Mouse (Mus musculus): ENCODE data around the gene AI854703.

The AI854703 gene

GRCm38 (mm10) chr6:48626464-48626863 is at the start of gene AI854703:
Gene AI854703 (plus strand): TSS chr6:48626764.
- DNase-seq (ENCODE audit: low spot score): no peak

- DNase-seq (ENCODE audit: low spot score): no peak
Measured at GRCm38 (mm10) chr6:48578736-48579135, 47.8 kb upstream of the AI854703 start.

DNA sequence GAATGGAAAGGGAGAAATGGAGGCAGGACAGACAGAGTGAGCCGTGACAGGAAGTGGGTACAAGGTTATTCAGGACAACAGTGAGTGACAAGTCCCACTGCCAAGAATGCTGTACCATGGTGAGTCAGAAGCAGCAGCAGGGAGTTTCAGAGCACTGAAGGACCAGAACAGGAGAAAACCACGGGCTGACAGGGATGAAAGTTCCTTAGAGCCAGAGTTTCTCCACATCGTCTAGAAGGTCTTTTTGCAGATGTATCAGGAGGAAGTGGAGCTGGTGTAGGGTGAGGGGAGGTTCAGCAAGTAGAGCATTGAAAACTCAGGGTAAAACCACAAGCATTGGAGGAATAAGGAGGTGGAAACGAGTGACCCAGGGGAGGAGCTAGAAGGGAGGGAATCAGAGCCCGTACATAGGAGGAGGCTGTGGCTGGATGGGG is 47.3 kb upstream of the AI854703 start:
- DNase-seq (ENCODE audit: low spot score): no peak

GRCm38 (mm10) chr6:48581257-48581656 is 45.3 kb upstream of the AI854703 start:
- DNase-seq (ENCODE audit: low spot score): no peak

DNA sequence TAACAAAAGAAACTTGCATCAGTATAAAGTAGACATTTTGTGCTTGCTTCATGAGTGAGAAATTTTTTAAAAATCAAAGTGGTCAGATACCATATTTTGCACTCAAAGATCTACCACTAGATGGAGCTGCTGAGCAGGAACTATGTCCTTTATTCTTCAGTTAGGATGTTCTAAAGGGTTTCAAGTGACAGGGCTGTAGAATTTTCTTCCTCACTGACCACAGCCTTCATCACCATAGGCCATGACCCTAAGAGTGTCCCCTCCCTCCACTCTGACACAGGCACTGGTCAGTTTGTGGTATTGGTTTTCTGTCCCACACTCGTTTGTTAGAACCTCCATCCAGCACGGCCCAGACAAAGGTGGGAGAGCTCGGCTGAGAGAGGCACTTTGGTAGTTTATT is 44.5 kb upstream of the AI854703 start:
- peak; percentile 87 for DNase-seq (ENCODE audit: low spot score)

- DNase-seq (ENCODE audit: low spot score): no peak
Measured at GRCm38 (mm10) chr6:48589194-48589750, 37.3 kb upstream of the AI854703 start, which contains the start of gene Gm45021. Gene Gm45021 (plus strand): TSS chr6:48589610.

DNA sequence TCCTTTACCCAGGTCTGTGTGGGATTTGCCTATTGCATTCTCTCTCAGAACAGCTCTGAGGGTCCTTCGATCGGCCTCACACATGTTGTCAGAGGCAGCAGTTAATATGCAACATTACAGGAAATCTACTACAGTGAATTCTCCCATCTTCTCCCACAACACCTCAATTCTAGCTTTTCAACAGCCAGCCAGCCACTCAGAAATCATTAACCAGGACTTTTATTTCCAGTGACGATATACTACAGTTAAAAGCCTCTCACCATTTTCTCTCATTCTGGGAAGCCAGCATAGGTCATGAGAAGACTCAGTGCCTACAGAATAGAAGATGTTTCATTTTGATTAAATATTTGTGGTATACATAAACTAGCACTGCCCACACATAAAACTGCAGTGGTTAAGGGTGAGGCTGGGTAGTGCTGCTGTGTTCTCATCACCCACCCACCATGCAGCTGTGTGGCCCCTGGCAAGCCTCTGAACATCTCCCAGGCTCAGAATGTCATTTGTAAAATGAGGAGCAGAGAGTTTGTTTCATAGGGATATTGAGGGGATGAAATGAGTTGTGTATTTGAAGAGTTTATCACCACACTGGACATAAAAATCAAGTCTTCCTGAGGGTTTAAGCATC is 35.2 kb upstream of the AI854703 start:
- DNase-seq (ENCODE audit: low spot score): no peak

- DNase-seq (ENCODE audit: low spot score): no peak
Measured at GRCm38 (mm10) chr6:48591871-48592270, 34.7 kb upstream of the AI854703 start.

DNA sequence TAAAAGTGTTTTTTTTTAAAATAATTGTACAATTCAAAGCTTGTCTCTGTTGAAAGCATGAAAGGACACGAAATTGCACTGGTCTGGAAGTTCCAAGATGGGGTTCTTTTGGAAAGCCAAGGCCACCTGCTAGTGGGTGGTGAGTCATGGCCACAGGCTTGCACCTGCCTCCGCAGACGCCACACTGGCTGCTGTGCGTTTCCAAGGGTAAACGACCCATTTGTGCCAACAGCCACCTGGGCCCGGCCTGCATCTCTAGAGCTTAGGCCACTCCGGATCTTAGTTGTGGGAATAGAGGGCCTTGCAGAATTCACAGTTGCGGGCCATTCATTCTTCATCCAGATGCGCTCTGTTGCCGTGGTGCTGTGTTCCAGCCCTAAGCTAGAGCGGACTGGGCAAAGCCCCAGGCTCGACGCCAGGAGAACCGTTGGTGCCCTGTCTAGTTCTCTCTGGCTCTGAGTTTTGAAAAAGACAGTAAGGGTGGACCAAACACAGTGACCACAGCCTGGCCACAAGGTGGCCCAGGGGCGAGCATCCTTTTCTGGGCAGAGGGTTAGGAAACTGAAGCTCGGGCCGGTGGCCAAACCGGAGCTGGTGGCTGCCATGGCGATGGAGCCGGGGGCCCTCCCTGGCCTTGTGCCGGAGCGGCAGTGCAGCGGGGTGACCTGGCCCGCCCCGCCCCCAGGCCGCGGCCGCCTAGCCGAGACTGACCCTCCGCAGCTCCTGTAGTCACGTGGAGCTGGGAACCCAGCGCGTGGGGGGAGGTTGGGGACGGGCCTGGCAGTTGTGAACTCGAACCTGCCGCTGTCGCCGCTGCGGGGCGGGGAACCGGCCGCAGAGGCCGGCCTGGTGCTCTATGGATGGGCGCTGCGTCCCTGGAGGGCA is 33.2 kb upstream of the AI854703 start, which contains the start of the genes Repin1 and Gm44965:
TSS of gene Repin1 (plus strand) at position 726 of the 885 bp plus-strand sequence.
TSS of gene Gm44965 (plus strand) at position 784 of the 885 bp plus-strand sequence.
- DNase-seq (ENCODE audit: low spot score): peak; percentile 94

GRCm38 (mm10) chr6:48594043-48594738 is 32.4 kb upstream of the AI854703 start:
- peak; percentile 75 for DNase-seq (ENCODE audit: low spot score)

GRCm38 (mm10) chr6:48595278-48595677 is 31.3 kb upstream of the AI854703 start:
- no peak for DNase-seq (ENCODE audit: low spot score)

DNA sequence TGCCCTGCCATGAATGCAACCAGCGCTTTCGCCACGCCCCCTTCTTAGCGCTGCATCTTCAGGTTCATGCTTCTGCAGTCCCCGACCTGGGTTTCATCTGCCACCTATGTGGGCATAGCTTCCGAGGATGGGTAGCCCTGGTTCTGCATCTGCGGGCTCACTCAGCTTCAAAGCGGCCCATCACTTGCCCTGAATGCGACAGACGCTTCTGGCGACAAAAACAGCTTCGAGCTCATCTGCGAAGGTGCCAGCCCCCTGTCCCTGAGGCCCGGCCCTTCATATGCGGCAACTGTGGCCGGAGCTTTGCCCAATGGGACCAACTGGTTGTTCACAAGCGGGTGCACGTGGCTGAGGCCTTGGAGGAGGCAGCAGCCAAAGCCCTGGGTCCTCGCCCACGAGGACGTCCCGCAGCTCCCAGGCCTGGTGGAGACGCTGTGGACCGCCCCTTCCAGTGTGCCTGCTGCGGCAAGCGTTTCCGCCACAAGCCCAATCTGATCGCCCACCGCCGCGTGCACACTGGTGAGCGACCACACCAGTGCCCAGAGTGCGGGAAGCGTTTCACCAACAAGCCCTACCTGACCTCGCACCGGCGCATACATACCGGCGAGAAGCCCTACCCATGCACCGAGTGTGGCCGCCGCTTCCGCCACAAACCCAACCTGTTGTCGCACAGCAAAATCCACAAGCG is 29.9 kb upstream of the AI854703 start:
- DNase-seq (ENCODE audit: low spot score): no peak

DNA sequence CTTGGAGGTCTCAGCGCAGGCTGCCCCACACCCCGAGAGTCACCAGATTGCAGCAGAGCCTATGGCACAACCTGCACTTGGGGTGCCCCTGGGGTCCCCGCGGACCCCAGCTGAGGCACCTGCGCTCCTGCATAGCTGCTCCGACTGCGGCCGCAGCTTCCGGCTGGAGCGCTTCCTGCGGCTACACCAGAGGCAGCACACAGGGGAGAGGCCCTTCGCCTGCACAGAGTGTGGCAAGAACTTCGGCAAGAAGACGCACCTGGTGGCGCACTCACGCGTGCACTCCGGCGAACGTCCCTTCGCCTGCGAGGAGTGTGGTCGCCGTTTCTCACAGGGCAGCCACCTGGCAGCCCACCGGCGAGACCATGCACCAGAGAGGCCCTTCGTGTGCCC is 29.3 kb upstream of the AI854703 start:
- no peak for DNase-seq (ENCODE audit: low spot score)

GRCm38 (mm10) chr6:48600594-48600993 is 26.0 kb upstream of the AI854703 start:
- DNase-seq (ENCODE audit: low spot score): no peak

DNA sequence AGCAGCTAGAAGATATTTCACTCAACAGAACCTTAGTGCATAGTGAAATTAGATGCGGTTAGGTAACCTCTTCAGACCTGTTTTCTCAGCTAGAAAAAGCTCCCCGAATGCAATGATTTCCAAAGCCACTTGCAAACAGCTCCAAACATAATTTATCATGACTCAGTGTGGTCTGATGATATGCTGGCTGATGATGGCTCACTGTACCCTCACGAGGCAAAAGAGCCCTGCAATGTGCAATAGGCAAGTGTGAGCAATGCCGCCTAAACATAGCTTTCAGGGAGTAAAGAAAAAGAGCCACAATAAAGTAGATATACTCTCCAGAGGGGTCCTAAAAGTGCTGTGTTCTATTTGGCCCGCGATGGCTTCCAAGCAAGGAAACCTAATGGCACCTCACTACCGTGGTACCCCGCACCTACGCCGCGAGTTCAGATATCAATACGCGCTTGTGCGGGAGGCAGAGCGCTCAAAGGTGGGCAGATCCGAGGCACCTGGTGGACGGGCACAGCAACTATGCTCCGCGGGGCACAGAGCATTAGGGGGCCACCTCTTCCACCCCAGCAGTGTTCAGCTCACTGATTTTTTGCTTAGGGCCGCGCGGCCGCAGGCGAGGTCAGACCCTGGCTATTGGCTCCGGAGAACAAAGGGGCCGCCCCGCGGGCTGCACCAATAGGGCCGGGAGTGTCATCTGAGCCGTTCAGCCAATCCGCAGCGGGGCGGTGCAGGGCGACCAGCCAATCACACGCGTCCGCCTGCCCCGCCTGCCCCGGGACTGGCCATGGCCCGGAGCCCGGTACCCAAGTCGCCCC is 25.1 kb upstream of the AI854703 start, which contains the start of gene Zfp775:
TSS of gene Zfp775 (plus strand) at position 793 of the 809 bp plus-strand sequence.
- DNase-seq (ENCODE audit: low spot score): peak; percentile 96

- peak; percentile 62 for DNase-seq (ENCODE audit: low spot score)
Measured at GRCm38 (mm10) chr6:48602080-48602741, 24.4 kb upstream of the AI854703 start.

DNA sequence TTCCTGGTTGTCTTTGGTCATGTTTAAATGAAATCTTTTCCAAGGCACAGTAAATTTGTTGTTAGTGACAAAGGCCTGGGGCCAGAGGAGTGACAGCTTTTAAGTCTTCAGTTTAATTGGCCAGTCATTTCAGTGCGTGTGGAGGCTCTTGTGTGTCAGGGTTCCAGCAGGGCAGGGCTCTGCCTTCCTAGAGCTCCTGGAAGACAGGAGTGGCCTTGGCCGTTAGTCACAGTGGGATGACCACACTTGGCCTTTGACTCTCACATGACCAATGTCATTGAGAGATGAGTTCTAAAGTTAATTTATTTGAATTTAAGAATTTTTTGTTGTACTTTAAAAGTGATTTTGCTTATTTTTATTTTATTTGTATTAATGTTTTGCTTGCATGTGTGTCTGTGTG is 18.4 kb upstream of the AI854703 start:
- no peak for DNase-seq (ENCODE audit: low spot score)

DNA sequence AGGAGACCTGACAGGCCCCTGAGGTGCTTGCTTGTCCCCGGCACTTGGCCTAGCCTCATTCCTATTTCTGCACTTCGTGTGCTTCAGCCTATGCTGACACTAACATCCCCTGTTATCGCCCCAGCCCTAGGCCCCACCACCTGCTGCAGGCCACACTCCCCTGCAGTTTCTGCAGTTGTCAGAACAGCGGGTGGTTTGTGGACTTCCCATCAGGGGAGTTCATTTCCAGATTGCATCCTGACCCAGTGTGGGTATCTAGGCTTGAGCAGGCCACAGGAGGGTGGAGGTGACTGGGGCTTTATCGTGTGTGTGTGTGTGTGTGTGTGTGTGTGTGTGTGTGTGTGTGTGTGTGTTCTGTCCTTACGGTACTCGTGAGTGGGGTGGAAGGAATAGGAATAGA is 17.1 kb upstream of the AI854703 start:
- DNase-seq (ENCODE audit: low spot score): no peak

DNA sequence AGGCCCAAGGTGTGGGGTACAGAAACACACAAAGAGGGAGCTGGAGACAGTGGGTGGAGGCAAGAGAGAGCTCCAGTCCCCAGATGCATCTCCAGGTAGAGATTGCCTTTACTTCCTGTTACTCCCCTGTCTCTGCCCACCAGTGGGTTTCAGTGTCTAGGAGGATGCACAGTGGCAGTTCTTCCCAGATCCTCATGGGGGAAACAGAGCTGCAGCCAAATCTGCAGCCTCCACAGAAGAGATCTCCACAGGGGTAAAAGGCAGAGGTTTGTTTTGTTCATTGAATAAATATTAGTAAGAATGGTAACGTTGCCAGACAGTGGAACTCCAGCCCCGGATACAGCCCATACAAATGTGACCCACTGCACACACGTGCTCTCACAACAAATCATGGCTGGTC is 15.9 kb upstream of the AI854703 start:
- DNase-seq (ENCODE audit: low spot score): no peak

GRCm38 (mm10) chr6:48613464-48613863 is 13.1 kb upstream of the AI854703 start:
- no peak for DNase-seq (ENCODE audit: low spot score)

Data from embryo, embryonic 10 days (tissue).